Mouse (Mus musculus) E14TG2a.4 (cell line): Measurements from ENCODE around the gene Olfr625-ps1.

Experiments used
- CTCF ChIP-seq: conservative IDR thresholded peaks from 2 replicates; pipeline ENCODE4 v1.5.1; 2014; ENCODE audit warnings: low read length
- POU5F1 ChIP-seq: IDR thresholded peaks from 2 replicates; pipeline ENCODE4 v1.6.1; 2014; ENCODE audit warnings: low read length, borderline replicate concordance

DNA sequence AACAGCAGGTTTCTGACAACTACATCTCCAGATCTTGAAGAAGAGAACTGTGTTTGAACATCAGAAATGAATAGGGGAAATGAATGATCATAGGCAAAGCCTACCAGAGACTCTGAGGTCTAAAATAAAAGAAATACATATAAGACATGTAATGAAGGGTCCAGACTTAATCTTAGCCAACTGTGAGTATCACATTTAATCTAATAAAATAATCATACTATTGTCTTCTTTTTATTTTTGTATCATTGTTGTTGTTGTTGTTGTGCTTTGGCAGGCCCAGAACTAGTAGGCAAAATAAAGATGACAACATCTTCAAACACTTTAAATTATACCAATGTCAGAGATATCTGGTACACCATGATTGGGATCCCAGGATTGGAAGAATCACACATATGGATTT lies at the start of gene Olfr625-ps1:
- no peak for TF ChIP-seq CTCF
- no peak for TF ChIP-seq POU5F1
